Mouse (Mus musculus): ENCODE data around the gene Zranb2. TPM values are rescaled to one million over a fixed set of nuclear protein-coding genes. Genes with fewer than 3 reads are reported as not detected.

Zranb2 gene
- total and polyA plus RNA-seq, 3 experiments, result 13.7 to 245 (median 126) TPM

DNA sequence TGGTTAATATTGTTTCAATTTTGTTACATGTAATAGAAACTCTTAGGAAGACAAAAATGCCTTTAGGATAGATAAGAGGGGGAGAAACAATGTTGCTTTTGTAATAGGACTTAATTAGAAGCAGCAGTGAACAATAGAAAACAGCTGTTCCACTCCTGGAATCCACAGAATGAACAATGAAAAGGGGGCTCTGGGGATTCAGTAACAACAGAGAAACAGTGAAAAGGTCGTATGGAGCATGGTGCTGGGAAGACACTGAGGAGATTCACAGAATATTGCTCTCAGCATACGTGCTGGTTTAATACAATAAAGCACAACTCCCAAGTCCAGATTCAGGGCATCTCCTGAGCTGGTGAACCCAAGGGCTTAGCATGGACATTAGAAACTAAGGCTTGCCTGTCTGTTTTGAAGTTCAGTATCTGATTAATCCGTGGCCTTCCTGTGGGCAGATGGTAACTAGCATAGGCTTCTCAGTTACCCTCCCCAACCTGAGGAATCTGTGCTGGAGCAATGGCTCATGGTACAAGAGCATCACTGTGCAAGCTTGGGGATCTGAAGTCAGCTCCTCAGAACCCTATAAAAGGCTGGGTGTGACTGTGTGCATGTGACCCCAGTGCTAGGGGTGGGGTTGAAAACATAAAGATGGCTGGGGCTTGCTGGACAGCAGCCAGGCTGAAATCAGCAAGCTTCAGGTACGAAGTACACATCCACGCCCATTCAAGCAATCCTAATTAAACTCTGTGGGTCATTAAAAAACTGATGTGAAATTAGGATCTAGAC is 48.9 kb downstream of the Zranb2 start:
- H3K36me3 ChIP-seq (replicated peaks), result no peaks in the 10 kb centered on the region
- H3K4me3 ChIP-seq (ENCODE audit: low read depth, low read length), result no peak overlapping the region
- no peak for ATAC-seq (ENCODE audit: extremely low read depth, insufficient number of reproducible peaks, low FRiP score, poor library complexity, severe bottlenecking)
- DNase-seq (ENCODE audit: low spot score), result no peak
- TF ChIP-seq POLR2AphosphoS5 (IDR thresholded peaks at IDR 0.05; ENCODE audit: insufficient replicate concordance, low read depth, low read length), result no peak
- TF ChIP-seq GATA1 (IDR thresholded peaks at IDR 0.05; ENCODE audit: borderline replicate concordance, low read length), result no peak
- no peak for TF ChIP-seq CTCF (IDR thresholded peaks at IDR 0.05; ENCODE audit: low read depth, low read length)
- no peak for TF ChIP-seq GATA2 (IDR thresholded peaks at IDR 0.05; ENCODE audit: borderline replicate concordance, low read depth, low read length)
- TF ChIP-seq TAL1 (conservative IDR thresholded peaks at IDR 0.05; ENCODE audit: low read depth, low read length), result no peak
- no peaks in the 10 kb centered on the region for H3K4me1 ChIP-seq (ENCODE audit: insufficient read depth, low read depth, low read length)
- H3K27me3 ChIP-seq (ENCODE audit: insufficient read depth, low read length), result no peaks in the 10 kb centered on the region
- no peaks in the 10 kb centered on the region for H3K9me3 ChIP-seq (replicated peaks)

- Histone ChIP-seq H3K9me3 (replicated peaks) (no peaks in the 10 kb centered on the region), H3K36me3 (replicated peaks) (no peaks in the 10 kb centered on the region), H3K27me3 (ENCODE audit: insufficient read depth, low read length) (peaks cover 3% of the 10 kb centered on the region; the same call in 1 of the 2 replicates), H3K4me3 (ENCODE audit: low read depth, low read length) (no peak overlapping the region), H3K4me1 (ENCODE audit: insufficient read depth, low read depth, low read length) (no peaks in the 10 kb centered on the region)
- DNase-seq (ENCODE audit: low spot score) (no peak), ATAC-seq (ENCODE audit: extremely low read depth, insufficient number of reproducible peaks, low FRiP score, poor library complexity, severe bottlenecking) (no peak)
- TF ChIP-seq CTCF (IDR thresholded peaks at IDR 0.05; ENCODE audit: low read depth, low read length) (no peak), GATA2 (IDR thresholded peaks at IDR 0.05; ENCODE audit: borderline replicate concordance, low read depth, low read length) (no peak), TAL1 (conservative IDR thresholded peaks at IDR 0.05; ENCODE audit: low read depth, low read length) (no peak), GATA1 (IDR thresholded peaks at IDR 0.05; ENCODE audit: borderline replicate concordance, low read length) (no peak), POLR2AphosphoS5 (IDR thresholded peaks at IDR 0.05; ENCODE audit: insufficient replicate concordance, low read depth, low read length) (no peak)
Measured at GRCm38 (mm10) chr3:157597837-157598379, 63.9 kb downstream of the Zranb2 start.

Other genes with a start within 250 kb of the Zranb2 start
- gene Ptger3, start 32.7 kb downstream of the Zranb2 start, total RNA-seq (2014; fragmentation: Nextera tagmentation), result not detected in 2 replicates
- gene Ptger3, start 32.7 kb downstream of the Zranb2 start, total RNA-seq (2017), result 0.06 and 0.22 TPM in 2 replicates
- 0.02 TPM in 1 of 2 replicates, not detected in the other for gene Ptger3, start 32.7 kb downstream of the Zranb2 start, polyA plus RNA-seq (2012)